Mouse (Mus musculus): Measurements from ENCODE around the gene Cyp8b1. TPM values are rescaled to one million over a fixed set of nuclear protein-coding genes. Genes with fewer than 3 reads are reported as not detected.

Cyp8b1 gene
- not detected for total RNA-seq (2021)

DNA sequence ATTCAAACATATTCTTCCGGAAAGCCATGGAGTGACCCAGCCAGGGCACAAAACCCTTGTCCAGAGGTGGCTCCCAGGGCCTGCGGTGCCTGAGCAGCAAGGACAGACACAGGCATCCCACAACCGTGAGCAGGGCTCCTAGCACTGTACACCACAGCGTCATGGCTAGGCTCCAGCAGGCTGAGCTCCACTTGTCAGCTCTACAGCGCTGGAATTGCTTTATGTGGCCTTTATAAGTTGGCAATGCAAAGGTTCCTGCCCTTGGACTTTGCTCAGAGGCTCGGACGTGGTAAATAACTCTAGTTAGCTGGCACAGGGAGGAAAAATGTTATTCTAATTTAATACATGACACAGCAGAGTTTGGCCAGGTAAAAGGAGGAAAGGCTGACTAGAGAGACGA, at the start of gene Cyp8b1:
Gene Cyp8b1 (minus strand): TSS at position 204 of the 400 bp plus-strand sequence.
- DNase-seq, result no peak

DNA sequence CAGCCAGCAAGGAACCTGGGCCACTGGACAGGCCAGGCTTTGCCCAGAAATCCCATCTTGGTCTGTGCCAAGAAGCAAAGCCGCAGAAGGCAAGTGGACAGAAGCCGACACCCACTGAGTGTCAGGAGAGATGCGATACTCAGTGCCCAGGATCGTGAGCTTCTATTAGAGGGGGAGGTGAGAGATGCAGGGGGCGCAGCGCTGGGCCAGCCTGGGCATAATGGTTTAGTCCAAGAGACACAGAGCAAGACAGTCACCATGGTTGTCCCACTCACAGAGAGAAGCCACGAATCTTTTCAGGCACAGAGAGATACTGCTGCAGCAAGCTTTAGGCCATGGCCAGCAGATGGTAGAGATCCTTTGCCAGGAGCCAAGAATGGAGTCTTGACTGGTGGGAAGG, 48.8 kb upstream of the Cyp8b1 start:
- DNase-seq, result no peak

DNA sequence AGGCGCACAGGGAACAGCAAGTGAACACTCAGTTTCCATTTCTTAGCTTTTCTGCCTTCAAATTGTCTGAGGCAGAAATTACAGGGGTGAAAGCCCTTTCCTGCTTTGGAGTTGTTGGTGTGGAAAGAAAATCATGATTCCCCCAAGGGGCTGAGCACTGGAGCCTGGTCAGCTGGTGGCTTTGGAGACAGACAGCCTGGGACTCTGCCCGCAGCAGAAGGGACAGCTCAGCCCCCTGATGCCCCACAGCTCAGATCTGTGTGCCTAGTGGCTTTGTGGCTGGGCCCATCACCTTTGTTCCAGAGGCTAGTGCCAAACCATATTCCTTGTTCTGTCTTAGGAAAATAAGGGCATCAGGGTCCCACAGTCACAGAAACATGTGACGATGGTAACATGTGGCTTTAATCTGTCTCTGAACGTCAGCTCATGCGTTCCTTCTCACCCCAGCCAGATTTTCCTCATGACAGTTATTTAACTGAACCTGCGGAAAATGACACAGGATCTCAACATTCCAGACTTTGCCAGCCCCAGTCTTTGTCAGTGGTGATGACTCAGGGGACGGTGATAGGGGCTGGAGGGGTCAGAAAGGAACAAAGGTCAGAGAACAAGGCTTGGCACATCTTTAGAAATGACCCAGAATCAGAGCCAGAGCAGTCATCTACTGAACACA, 44.0 kb upstream of the Cyp8b1 start:
- DNase-seq, result peak; percentile 38

GRCm38 (mm10) chr9:121952596-121952995, 36.5 kb upstream of the Cyp8b1 start:
- no peak for DNase-seq

GRCm38 (mm10) chr9:121951114-121951423, 35.0 kb upstream of the Cyp8b1 start:
- no peak for DNase-seq

- DNase-seq, result peak; percentile 90
These were observed 34.5 kb upstream of the Cyp8b1 start, which contains the start of gene Fam198a for GRCm38 (mm10) chr9:121950418-121951113. Fam198a (plus strand) TSS chr9:121950988.

GRCm38 (mm10) chr9:121948431-121948830, 32.3 kb upstream of the Cyp8b1 start:
- DNase-seq, result no peak

- DNase-seq, result peak; percentile 77
These were observed 31.7 kb upstream of the Cyp8b1 start for GRCm38 (mm10) chr9:121947784-121948183.

GRCm38 (mm10) chr9:121943628-121944027, 27.5 kb upstream of the Cyp8b1 start:
- no peak for DNase-seq

DNA sequence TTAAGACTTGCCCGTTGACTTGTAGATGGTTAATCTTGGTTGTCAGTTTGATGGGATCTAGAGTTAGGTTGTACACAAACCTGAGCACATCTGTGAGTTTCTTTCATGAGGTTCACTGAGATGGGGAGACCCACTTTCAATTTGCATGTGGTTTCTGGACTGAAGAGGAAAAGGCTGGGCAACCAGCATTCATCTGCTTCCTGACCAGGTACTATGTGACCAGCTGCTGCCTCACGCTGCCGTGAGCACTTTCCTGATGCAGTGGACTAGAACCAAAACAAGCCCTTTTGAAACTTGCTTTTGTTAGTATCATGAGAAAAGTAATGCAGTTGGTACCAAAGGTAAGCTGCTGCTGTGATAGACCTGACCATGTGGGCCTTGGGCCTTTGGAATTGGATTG, 26.9 kb upstream of the Cyp8b1 start:
- no peak for DNase-seq

GRCm38 (mm10) chr9:121937944-121938355, 21.8 kb upstream of the Cyp8b1 start:
- no peak for DNase-seq

- no peak for DNase-seq
These were observed 21.4 kb upstream of the Cyp8b1 start for GRCm38 (mm10) chr9:121937451-121937864.

DNA sequence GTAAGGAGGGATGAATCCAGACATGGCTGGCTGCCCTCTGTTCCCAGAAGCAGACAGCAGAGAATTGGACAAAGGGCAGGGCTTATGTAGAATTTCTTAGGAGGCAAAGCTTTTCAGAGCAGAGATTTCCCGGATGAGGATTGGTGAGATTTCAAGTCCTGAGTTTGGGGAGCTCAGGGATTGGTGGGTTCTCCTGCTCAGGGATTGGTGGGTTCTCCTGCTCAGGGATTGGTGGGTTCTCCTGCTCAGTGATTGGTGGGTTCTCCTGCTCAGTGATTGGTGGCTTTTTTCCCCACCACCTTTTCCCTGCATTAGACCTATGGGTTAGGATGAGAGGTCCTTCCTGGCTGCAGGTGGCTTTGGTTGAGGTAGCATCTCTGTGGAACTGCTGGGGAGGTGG, 20.8 kb upstream of the Cyp8b1 start:
- no peak for DNase-seq

DNA sequence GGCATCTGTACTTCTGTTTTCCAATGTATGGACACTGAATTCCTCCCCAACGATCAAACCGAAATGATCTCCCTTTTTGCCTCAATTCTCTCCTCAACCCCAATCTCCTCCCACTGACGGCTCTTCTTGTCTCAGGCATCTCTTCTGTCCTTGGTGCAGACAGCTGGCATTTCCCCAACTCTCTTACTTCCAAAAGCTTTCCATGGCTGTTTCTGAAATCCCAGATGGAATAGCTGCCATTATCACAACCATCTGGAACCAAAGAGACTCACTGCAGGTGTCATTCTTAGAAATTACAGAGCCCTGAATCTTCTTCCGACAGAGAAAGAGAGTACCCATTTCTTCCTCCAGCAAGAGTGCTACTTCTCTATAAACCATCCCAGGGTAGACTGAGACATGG, 18.8 kb upstream of the Cyp8b1 start:
- no peak for DNase-seq

- DNase-seq, result peak; percentile 59
These were observed 12.4 kb upstream of the Cyp8b1 start for GRCm38 (mm10) chr9:121928498-121928897.

DNA sequence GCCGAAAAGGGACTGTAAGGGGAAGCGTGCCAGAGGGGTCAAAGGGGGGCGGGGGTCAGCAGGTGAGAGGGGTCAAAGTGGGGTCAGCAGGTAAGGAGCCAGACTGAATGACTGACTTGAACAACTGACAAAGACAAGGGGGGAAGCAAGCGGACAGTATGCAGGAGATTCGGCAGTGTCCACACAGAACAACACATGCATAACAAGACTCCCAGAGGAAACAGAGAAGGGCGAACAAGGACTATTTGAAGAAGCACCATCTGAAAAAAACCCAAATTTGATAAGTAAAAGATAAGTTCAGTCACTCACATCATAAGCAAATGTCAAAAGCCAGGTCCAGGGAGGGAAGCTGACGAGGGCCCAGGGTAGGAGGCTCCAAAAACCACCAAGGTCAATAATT, 11.6 kb upstream of the Cyp8b1 start:
- no peak for DNase-seq

- DNase-seq, result no peak
These were observed 10.7 kb upstream of the Cyp8b1 start for GRCm38 (mm10) chr9:121926634-121927405.

DNA sequence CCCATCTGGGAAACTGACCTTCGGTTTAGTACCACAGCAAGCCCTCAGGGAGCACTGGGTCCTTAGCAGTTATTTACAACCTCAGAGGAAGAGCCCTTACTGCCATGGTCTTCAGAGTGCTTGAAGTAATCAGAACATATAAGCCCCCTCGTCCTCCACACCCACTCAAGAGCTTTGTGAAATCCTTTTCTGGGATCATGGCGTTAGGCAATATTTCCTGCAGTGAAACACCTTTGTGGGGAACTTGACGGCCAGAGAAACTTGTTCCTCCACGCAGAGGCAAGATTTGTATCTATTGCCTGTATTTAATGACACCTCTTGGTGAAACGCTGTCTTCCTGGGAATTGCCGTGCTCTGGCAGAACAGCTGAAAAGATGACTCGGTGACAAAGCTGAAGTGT, 9.9 kb upstream of the Cyp8b1 start:
- no peak for DNase-seq

DNA sequence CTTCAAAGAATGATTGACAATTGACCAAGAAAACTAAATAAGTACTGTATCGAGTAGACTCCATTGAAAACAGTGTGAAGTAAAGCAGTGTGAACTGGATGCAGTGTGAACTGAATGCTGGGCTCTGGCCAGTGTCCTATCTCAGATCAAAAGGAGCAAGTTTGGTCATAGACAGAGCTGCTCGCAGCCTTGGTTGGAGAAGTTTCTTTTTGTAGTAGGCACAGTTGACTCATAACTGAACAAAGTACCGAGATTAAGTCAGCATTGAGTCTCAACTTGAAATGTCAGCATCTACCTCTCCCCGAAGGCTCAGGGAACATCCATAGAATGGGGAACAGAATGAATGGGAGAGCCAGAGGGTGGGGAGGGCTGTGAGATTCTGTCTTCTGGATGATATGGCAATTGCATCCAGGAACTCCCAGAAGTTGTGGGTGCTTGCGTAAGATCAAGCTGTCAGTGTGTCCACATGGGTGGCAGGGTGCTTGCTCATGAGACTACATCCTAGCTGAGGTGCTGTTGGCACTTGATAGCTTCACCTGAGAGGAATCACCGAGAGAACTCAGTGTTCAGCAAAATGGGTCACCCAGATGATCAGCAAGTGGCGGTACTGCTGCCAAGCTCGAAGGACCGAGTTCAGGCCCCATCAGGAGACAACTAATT, 8.9 kb upstream of the Cyp8b1 start:
- DNase-seq, result no peak

GRCm38 (mm10) chr9:121923906-121924305, 7.8 kb upstream of the Cyp8b1 start:
- DNase-seq, result no peak

DNA sequence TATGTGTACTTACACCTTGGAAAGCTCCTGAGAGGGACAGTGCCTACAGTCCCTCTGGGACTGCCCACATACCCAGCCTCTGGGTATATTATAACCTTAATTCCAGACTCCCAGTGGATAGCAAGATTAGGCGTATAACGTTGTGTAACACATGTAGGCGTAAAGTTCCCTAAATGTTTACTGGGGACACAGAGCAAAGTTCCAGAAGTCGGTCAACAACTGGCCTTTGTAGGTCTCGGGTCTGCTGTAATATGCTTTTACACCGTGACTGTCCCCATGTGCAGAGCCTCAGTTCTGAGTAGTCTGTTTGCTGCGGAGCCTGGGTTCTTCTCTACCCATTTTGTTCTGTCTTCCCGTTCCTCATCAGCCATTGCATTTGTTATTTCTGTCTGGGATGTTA, 7.3 kb upstream of the Cyp8b1 start:
- DNase-seq, result no peak

GRCm38 (mm10) chr9:121919027-121919501, 3.0 kb upstream of the Cyp8b1 start:
- DNase-seq, result no peak

DNA sequence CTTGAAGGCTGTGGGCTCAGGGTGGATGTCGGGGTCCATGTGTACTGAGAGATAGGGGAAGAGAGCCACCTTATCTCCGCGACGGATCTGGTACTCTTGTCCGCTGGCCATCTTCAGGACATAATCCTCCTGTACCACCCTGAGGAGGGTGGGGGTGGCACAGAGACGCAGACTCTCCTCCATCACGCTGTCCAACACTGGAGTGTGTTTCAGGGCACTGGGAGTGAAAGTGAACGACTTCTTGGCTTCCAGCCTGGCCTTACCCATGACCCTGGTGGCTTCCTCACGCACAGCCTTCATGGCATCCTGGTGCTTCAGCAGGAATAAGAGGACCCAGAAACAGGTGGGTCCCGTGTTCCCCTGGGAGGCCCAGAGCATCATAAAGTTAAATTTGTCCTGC, 1.0 kb downstream of the Cyp8b1 start:
- no peak for DNase-seq
